In the genomic region with DNA sequence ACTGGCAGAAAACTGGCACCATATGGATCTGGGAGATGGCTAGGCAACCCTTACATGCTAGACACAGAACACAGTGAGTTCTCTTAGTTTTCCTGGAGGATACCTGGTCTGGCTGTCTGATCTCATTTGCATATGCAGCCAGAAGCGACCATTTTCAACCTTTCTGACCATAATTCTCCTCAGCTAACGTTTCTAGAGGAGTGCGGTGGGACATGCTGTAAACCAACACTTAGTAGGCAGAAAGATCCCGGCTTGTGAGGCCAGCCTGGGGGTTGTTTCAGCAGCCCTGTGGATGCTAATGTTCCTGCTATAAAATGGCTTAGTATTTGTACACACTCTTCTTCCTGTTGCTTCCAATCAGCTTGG, we compare ENCODE assay signal across 9 mouse cellular contexts.
DNase-seq lines count a peak whose midpoint lies in the region; ATAC-seq and TF ChIP-seq lines count a peak whose summit lies in the region.
"Had no signal": no experiment of that assay in that cellular context is flagged by ENCODE, and none has a peak within 500 bp of the region (broad histone marks: within the 10 kb centered on the region; RNA-seq: fewer than 3 reads in every experiment).

No protein-coding gene starts in this region.

- H3K27me3 ChIP-seq in forebrain, embryonic 14.5 days (replicated peaks; ENCODE audit: control insufficient read depth, insufficient read depth, low read length), result no peaks in the 10 kb centered on the region
- no peaks in the 10 kb centered on the region for H3K27me3 ChIP-seq in intestine, embryonic 15.5 days (replicated peaks)
- H3K27me3 ChIP-seq in neural tube, embryonic 14.5 days (ENCODE audit: control insufficient read depth, insufficient read depth, low read length), result no peaks in the 10 kb centered on the region

- 50% methylated on average over 4 of the region's 4 CpGs for WGBS in lung, adult 2 months
- WGBS in forebrain, embryonic 14.5 days, result 56% methylated on average over 4 of the region's 4 CpGs
- 36% methylated on average over 4 of the region's 4 CpGs for WGBS in intestine, embryonic 15.5 days
- WGBS in neural tube, embryonic 14.5 days, result 43% methylated on average over 4 of the region's 4 CpGs

- H3K36me3 ChIP-seq in forebrain, embryonic 14.5 days (ENCODE audit: control insufficient read depth, insufficient read depth, low read length), result no peaks in the 10 kb centered on the region
- H3K36me3 ChIP-seq in intestine, embryonic 15.5 days, result no peaks in the 10 kb centered on the region
- no peaks in the 10 kb centered on the region for H3K36me3 ChIP-seq in neural tube, embryonic 14.5 days (ENCODE audit: control insufficient read depth, insufficient read depth, low read length)

- H3K27ac ChIP-seq in forebrain, embryonic 14.5 days (ENCODE audit: low read depth, low read length), result no peak overlapping the region
- peak overlapping the region; percentile 84 for H3K27ac ChIP-seq in intestine, embryonic 15.5 days
- no peak overlapping the region for H3K27ac ChIP-seq in neural tube, embryonic 14.5 days (ENCODE audit: low read depth, low read length)
- H3K27ac ChIP-seq: macrophage had no signal

- DNase-seq in lung, adult 2 months, result no peak
- DNase-seq in lung, postnatal 36 days, result no peak
- no peak for DNase-seq in forebrain, embryonic 14.5 days (ENCODE audit: low spot score)
- no peak for DNase-seq in spleen, adult 12 weeks (ENCODE audit: low spot score)
- DNase-seq: gastrocnemius, postnatal 10 days had no signal

- no peak for TF ChIP-seq CTCF in lung, adult 2 months (IDR thresholded peaks at IDR 0.05; ENCODE audit: insufficient read depth, low read length)

- H3K4me2 ChIP-seq in forebrain, embryonic 14.5 days (ENCODE audit: low read length), result peak overlapping the region; percentile 35; the same call in 1 of the 2 replicates
- peak overlapping the region; percentile 65 for H3K4me2 ChIP-seq in intestine, embryonic 15.5 days (replicated peaks)
- H3K4me2 ChIP-seq in neural tube, embryonic 14.5 days (ENCODE audit: low read depth, low read length), result peak overlapping the region; percentile 38

- peak overlapping the region; percentile 16 for H3K4me3 ChIP-seq in lung, adult 2 months (replicated peaks; ENCODE audit: extremely low read depth, low read depth, low read length)
- no peak overlapping the region; the same call in 1 of the 2 replicates for H3K4me3 ChIP-seq in forebrain, embryonic 14.5 days (ENCODE audit: low read depth, low read length)
- peak overlapping the region; percentile 32 for H3K4me3 ChIP-seq in intestine, embryonic 15.5 days (replicated peaks)
- no peak overlapping the region for H3K4me3 ChIP-seq in neural tube, embryonic 14.5 days (ENCODE audit: low read depth, low read length)

- H3K4me1 ChIP-seq in lung, adult 2 months (ENCODE audit: control insufficient read depth, insufficient read depth, low read length), result peaks cover 4% of the 10 kb centered on the region
- H3K4me1 ChIP-seq in forebrain, embryonic 14.5 days (ENCODE audit: control insufficient read depth, insufficient read depth, low read length), result no peaks in the 10 kb centered on the region
- H3K4me1 ChIP-seq in intestine, embryonic 15.5 days (replicated peaks), result peaks cover 3% of the 10 kb centered on the region; the same call in 1 of the 2 replicates
- no peaks in the 10 kb centered on the region for H3K4me1 ChIP-seq in neural tube, embryonic 14.5 days (ENCODE audit: control insufficient read depth, insufficient read depth, low read length)

- H3K9ac ChIP-seq in forebrain, embryonic 14.5 days (ENCODE audit: low read length), result 0 out of 2 replicates have a peak overlapping the region, but pooled peaks have one; percentile 47
- peak overlapping the region; percentile 54 for H3K9ac ChIP-seq in intestine, embryonic 15.5 days
- H3K9ac ChIP-seq in neural tube, embryonic 14.5 days (replicated peaks; ENCODE audit: low read depth, low read length), result no peak overlapping the region

- ATAC-seq in forebrain, embryonic 14.5 days, result no peak
- ATAC-seq in intestine, embryonic 15.5 days, result no peak
- ATAC-seq in neural tube, embryonic 14.5 days (ENCODE audit: low read depth), result no peak
- no peak for ATAC-seq in frontal cortex, adult (ENCODE audit: low TSS enrichment)

- TF ChIP-seq POLR2A in lung, adult 2 months (IDR thresholded peaks at IDR 0.05; ENCODE audit: borderline replicate concordance, extremely low read depth, low read depth, low read length), result no peak

- no peaks in the 10 kb centered on the region for H3K9me3 ChIP-seq in forebrain, embryonic 14.5 days (replicated peaks; ENCODE audit: control insufficient read depth, low read length)
- no peaks in the 10 kb centered on the region for H3K9me3 ChIP-seq in intestine, embryonic 15.5 days
- H3K9me3 ChIP-seq in neural tube, embryonic 14.5 days (ENCODE audit: control insufficient read depth, low read length), result no peaks in the 10 kb centered on the region

Comparison
In these comparisons a context has a peak if more than half of its experiments do, and no peak if none do; other contexts are left out.
1. H3K4me3 ChIP-seq: peak in lung, adult 2 months (single experiment) and intestine, embryonic 15.5 days (single experiment); none in forebrain, embryonic 14.5 days (single experiment) and neural tube, embryonic 14.5 days (single experiment).
2. Peak in every context shown above with its lines, with median percentiles within 50 percentile points of each other: H3K4me2 ChIP-seq.